Mouse (Mus musculus): ENCODE results near the gene Tia1. TPM values are rescaled to one million over a fixed set of nuclear protein-coding genes. Genes with fewer than 3 reads are reported as not detected.

Tia1 gene
- total RNA-seq, 4 experiments from 2014 or later = 14.2 to 21.7 (median 17.5) TPM

DNA sequence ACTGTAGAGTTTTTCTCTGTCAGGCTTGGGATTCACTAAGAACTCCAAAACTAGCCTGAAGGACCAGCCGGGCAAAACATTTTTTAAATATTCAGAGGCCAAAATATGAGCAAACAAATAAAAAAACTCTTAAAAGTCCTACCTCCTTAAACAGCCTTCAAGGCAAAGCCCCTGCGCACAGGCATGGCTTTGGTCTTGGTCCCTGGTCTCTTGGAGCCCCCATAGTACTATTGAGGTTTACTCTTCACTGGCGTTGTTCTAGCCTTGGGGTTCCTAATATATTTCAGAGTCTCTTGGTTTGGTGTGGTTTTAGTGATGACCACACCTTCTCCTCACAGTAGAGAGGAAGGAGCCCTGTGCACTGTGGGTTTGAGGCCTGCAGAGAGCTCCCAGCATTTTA lies 27.5 kb downstream of the Tia1 start:
- DNase-seq (ENCODE audit: low spot score in 2 of 2) = no peak

DNA sequence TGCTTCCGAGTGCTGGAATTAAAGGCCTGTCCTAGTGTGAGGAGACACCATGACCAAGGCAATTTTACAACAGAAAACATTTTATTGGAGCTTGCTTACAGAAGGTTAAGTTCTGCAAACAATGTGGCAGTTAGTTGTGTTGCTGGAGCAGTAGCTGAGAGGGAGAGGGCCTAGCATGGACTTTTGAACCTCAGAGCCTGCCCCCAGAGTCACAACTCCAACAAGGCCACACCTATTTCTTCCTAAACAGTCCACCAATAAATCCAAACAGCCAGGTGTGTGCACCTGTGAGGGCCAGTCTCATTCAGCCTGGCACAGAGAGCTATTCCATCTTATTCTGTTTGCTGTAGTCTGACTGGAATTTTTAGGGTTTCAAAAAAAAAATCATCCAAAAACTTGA lies 29.7 kb downstream of the Tia1 start:
- no peak for DNase-seq (ENCODE audit: low spot score in 2 of 2)

DNA sequence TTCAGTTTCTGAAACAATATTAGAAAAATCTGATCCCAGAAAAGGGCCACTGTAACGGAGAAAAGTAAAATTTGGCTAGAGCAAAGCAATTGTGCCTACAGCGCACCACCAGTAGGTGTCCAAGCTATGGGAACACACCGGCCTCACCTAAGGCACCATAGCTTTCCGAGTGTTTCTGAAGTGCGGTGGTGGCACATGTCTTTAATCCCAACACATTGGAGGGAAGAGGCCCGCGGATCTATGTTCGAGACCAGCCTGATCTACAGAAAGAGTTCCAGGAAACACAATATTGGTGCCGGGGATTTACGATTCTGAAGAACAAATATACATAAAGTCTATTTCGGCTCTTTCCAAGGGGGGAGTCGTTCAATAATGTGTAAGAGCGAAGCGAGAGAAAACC lies 33.7 kb downstream of the Tia1 start:
- DNase-seq (ENCODE audit: low spot score in 2 of 2) = peak in 1 of 2 experiments; percentile 16

DNA sequence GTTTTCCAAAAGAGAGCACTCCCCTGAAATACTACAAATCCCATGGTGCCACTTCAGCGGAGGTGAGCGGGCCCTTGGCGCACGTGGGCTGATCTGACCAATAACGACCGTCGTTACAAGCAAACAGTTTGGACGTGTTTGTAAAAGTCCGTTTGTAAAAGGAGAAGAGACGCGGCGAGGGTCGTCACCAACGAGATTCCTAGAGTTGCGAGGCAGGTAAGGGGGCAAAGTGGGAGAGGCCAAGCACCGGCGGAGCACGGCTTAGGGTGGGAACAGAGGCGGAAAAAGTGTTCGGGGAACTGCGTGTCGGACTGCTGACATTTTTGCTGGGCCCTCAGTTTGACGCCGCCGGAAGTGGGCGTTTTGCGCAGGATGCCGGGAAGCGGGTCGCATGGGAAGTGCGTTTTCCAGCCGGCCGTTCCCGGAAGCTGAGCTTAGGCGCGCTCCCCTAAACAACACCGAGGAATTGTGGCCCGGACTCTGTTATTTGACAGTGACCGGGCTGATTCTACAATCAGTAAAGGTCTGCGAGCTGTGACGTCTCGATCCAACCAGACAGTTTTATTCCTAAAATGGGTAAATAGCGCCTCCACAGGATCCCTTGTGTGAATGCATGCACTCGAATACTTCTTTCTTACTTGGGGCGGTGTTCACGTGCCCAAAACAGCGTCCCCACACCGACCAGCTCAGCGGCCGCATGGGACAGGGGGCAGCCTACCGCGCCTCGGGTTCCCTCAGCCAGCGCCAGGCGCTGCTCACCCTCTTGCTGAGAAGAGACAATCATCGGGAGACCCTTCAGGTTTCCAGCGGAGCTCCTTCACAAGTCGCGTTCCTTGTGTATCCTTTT lies 34.5 kb downstream of the Tia1 start, which contains the start of gene C87436:
C87436 (plus strand) TSS at position 103 of the 847 bp plus-strand sequence.
- DNase-seq (ENCODE audit: low spot score in 2 of 2) = peak; percentile 86 to 87

DNA sequence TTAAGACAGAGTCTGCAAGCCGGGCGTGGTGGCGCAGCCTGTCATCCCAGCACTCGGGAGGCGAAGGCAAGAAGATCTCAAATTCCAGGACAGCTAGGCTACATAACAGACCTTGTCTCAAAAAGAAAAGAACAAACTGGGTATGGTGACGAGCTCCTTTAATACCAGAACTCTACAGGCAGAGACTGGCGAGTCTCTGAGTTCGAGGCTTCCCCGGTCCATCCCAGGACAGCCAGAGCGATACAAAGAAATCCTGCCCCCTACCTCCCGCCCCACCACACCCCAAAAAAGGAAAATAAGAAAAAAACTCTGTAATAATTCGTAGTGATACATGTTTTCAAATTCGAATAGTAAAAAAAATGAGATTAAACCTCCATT lies 35.1 kb downstream of the Tia1 start:
- no peak for DNase-seq (ENCODE audit: low spot score in 2 of 2)

DNA sequence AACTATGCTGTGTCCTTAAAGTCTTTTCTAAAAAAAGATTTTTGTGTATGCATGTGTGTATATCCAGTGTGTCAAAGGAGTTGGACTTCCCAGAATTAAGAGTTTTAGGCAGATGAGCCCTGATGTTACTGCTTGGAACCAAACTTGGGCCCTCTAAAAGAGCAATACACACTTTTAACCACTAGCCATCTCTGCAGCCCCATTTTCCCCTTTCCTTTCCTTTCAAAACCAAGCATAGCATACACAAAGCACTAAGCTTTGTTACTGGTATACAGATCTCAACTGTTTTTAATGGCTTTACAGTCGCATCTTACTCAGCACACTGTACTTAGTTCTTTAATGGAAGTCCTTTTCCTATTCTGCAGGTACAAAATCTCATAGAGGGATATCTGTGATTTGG lies 35.5 kb downstream of the Tia1 start:
- DNase-seq (ENCODE audit: low spot score in 2 of 2) = no peak

DNA sequence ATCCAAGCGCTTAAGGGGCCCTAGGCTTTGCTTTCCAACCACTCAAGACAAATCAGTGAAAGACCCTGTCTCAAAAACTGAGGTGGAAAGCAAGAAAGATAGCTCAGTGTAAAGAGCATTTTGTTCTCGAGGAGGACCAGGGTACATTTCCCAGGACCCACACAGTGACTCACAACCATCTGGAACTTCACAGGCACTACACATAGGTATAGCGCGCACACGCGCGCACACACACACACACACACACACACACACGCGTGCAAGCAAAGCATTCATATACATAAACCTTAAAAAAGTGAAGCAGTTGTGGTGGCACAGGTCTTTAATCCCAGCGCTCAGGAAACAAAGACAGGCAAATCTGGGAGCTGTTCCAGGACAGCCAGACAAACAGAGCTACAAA lies 37.6 kb downstream of the Tia1 start:
- DNase-seq (ENCODE audit: low spot score in 2 of 2) = no peak

DNA sequence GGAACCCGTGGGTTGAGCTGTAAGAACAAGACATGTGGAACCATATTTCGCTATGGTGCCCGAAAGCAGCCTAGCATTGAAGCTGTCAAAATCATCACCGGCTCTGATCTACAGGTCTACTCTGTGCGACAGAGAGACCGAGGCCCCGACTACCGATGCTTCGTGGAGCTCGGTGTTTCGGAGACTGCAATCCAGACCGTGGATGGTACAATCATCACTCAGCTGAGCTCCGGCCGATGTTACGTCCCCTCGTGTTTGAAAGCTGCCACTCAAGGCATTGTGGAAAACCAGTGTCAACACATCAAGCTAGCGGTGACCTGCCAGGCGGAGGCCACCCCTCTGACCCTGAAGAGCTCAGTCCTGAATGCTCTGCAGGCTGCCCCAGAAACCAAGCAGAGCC lies 41.5 kb downstream of the Tia1 start:
- no peak for DNase-seq (ENCODE audit: low spot score in 2 of 2)

DNA sequence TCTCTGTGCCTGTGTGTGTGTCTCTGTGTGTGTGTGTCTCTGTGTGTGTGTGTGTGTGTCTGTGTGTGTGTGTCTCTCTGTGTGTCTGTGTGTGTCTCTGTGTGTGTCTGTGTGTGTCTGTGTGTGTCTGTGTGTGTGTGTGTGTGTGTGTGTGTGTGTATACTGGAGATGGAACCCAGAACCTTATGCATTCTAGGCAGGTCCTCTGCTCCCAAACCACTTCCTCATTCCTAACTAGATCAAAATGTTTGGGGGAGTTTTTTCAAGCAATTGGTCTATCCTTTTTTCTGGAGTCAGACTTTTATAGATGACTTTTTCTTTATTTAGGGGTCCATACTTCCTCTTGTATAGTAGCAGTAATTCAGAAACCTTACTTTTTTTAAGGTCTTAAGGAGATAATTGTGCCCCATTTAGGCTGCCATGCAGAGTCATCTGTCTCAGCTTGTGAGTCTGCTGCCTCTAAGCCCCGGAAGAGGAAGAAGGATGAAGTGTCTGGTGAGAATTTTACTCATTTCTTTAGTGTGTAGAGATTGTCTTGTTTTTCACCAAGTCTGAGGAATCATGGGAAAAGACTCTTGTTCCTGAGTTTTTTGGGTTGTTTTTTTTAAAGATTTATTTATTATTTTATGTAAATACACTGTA lies 43.0 kb downstream of the Tia1 start:
- no peak for DNase-seq (ENCODE audit: low spot score in 2 of 2)

DNA sequence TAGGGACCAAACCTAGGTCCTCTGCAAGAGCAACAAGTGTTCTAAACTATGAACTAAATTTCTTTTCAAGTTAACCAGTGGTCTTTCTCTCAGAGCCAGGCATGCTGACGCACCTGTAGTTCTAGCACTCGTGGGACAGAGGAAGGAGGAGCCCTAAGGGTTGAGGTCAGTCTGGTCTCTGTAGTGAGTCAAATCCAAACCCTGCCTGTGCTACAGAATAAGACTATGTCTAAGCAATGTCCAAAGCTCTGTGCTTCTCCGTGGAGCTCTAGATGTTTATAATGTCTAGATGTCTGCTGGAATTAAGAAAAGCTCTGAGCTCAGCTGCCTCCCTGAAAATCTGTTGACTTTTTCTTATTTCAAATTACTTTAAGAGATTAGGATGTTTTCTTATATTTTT lies 52.7 kb downstream of the Tia1 start:
- DNase-seq (ENCODE audit: low spot score in 2 of 2) = no peak

DNA sequence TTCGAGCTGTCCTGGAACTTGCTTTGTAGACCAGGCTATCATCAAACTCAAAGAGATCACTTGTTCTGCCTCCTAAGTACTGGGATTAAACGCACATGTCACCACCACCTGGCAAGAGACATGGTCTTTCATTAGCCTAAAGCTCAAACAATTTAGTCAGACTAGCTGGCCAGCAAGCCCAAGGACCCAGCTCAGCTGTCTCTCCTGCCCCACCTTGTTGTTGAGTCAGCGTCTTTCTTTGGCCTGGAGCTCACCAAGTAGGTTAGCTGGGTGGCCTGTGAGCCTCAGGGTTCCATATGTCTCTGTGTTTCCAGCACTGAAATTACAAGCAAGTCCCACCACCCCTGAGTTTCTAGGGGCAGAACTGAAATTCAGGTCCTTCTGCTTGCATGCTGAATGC lies 59.1 kb downstream of the Tia1 start:
- DNase-seq (ENCODE audit: low spot score in 2 of 2) = no peak

DNA sequence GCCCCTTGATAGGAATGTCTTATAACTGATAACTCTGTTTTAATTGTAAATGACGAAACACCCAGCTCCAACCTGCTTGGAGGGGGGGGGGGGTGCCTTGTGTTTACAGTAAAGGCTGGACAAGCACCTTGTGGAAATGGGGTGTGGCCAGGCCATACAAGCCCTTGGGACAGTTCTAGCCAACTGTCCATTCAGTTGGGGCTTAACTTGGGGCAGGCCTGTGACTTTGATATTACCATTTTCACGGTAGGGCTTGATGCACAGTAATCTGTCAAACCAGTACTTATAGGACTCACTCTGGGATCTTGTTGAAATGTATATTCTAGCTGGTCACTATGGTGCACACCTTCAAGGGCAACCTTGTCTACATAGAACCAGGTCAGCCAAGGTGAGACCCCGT lies 67.3 kb downstream of the Tia1 start:
- no peak for DNase-seq (ENCODE audit: low spot score in 2 of 2)

DNA sequence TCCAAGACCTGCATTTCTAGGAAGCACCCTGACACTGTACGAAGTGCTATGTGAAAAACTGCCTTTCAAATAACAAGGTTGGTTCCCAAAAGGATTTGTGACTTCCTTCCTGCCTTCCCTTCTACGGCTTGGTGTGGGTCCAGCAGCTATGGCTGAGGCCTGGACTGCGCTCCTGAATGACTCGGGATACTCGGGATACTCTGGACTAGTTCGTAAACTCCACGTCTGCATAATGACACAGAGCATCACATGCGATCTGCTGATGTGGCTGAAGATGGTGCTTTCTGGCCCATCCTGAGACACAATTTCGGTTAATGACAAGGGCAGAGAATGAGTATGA lies 67.7 kb downstream of the Tia1 start:
- DNase-seq (ENCODE audit: low spot score in 2 of 2) = no peak

DNA sequence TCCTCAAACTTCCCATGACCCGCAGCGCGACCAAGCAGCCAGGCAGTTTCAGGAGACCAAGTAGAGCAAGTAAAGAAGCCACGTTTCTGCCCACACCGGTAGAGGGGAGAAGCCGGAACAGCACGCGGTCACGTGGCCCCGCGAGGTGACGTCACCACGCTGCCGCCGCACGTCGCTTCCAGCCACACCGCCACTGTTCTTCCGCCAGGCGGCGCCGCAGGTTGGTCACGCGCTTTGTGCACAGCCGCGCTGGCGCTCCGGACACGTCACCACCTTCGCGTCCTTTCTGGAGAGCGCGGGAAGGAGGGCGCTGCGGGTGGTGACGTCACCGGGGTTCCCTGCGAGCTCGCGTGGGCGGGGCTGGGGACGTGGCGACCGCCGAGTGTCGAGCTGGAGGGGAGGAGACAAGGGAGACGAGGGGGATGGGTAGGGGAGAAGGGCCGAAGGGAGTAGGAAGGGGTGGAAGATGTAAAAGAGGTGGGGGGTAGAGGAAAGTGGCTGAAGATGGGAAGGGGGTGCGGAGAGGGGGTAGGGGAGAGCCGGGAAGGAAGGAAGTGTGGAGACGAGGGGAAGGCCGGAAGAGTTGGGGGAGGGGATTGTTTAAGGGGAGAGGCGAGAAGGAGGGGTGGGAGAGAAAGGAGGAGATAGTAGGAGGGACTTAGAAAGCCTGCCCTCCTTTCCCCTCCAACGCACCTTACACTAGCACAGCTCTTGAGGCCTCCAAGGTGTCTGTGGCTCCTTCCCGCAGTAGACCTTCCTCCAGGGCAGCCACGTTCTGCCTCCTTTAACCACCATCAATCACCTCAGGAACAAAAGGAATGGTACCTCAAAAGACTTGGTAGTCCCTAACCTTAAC lies 68.3 kb downstream of the Tia1 start:
- DNase-seq (ENCODE audit: low spot score in 2 of 2) = peak; percentile 98 to 99

DNA sequence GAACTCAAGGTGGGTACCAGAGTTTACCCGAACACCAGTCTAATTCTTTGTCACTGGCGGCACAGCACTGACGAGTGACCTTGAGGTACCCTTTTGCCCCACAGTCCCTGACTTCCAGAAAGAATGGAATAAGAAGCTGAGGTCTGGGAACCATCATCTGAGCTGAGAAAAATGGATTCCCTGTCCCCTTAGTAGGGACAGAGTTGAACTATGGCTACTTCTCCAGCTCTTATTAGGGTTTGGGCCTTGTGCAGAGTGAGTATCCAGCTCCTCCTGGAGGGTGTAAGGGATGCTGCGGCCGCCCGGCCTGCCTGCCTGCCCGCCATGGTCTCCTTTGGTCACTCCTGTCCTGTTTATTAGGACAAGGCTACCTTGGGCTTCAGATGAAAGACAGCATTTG lies 69.1 kb downstream of the Tia1 start:
- DNase-seq (ENCODE audit: low spot score in 2 of 2) = no peak

DNA sequence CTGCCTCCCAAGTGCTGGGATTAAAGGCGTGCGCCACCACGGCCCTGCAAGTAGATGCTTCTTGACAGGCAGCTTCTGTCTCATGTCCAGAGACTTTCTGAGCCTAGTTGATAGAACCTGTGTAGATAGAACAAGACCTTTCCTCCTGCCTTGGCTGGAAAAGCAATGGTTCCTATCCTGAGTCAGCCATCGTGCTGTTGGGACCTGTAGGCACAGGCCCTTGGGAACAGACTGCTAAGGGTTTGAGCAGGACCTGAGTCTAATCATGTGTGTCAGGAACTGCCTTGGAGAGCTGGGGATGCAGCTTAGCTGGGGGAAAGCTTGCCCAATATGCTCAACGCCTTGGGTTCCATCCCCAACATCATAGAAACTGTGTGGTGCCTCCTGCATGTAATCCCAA lies 70.1 kb downstream of the Tia1 start:
- DNase-seq (ENCODE audit: low spot score in 2 of 2) = no peak

DNA sequence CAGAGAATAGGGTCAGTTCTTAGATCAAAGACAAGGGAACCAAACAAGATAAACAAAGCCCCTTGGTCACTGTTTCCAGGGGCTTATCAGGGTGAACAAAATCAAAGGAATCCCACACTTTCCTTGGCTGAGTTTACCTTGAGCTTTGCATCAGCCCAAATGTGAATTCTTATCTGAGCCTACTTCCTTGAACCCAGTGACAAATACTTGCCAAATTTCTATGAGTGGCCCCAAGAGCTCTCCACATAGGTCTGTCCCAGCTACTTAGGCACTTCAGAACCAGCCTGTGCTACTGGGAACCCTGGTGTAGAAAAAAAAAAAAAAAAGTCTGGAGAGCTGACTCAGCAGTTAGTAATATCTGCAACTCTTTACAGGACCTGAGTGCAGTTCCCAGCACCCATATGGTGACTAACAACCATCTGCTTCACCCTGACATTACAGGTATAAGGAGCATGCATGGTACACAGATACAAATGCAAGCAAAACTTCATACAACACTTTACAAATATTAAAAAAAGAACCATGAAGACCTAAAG lies 70.7 kb downstream of the Tia1 start:
- DNase-seq (ENCODE audit: low spot score in 2 of 2) = no peak

DNA sequence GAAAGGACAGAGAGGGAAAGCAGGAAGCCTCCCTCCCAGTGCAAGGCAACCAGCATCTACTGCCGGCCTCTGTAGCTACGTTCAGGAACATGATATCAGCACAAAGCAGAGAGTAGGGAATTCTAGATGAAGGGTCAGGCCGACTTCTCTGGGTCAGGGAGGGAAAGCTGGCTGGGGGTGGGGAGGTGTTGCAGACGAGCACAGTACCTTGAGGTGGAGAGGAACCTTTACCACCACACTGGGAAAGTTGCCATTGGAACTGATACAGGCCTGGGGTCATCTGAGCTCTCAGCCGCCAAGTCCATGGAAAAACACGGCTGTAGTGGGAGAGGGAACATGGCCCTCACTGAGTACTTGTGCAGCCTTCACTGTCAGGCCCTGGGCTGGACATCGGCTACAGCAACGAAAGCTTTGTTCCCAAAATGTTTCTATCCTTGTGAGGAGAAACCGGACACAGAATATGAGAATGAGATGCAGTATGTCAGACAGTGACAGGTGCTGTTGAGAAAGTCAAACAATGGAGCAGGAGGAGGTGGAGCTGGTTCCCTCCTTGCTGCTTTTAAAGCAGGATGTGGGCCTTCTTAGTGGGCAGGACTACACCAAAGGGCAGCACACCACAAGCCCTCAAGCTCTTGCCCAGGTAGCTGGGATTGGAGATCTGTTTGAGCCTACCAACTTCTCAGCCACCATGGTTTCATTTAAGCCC lies 71.6 kb downstream of the Tia1 start:
- DNase-seq (ENCODE audit: low spot score in 2 of 2) = peak; percentile 65 to 78

DNA sequence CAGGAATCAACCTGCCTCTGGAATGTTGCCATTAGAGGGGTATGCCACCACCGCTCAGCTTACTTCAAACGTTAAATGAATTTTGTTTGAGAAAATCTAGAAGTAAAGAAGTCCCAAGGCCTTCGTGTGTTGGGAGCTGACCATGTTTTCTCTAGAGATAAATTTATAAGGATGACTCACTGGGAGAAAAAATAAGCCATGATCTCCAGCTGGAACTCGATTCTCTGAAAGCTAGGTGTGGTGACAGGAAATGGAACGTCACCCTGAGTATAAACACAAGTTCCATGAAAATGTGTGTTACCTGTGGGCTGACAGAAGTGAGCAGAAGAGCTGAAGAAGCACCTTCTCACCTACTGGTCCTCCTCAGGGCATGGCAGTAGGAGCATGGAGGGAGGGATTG lies 72.9 kb downstream of the Tia1 start:
- no peak for DNase-seq (ENCODE audit: low spot score in 2 of 2)

DNA sequence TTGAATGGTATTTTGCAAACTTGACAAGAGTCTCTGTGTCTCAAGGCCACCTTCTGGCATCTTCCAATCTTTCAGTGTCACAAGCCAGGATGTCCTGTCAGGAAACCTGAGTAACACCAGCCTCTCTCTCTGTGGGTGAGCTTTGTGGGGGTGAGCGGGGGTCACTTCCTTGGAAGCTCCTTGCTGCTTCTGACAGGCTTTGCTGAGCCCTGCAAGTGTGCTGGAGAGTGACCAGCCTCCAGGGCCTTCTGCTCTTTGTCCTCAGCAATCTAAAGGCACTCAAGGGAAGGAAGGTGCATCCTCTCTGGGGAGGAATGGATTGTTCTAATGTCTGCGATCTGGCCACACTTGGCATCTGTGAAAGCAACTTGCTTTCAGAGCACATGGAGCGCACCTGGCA lies 75.3 kb downstream of the Tia1 start:
- DNase-seq (ENCODE audit: low spot score in 2 of 2) = no peak

DNA sequence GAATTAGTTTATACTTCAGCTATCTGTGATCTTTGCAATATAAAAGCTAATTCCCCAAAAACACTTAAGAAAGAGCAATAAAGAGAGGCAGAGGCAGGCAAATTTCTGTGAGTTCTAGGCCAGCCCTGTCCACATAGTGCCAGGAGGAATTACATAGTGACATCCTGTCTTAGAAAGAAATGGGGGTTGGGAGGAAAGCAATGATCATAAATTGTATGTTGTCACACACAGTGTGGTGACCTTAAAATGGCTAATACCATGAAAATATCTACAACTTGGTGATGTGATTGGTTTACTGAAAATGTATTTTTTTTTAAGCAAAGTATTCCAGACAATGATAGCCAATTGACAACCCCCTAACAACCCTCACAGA lies 75.8 kb downstream of the Tia1 start:
- no peak for DNase-seq (ENCODE audit: low spot score in 2 of 2)

Measured in gastrocnemius, adult 8-10 months (tissue).